Comparison of ENCODE assay signal across 7 mouse cellular contexts in the genomic region with DNA sequence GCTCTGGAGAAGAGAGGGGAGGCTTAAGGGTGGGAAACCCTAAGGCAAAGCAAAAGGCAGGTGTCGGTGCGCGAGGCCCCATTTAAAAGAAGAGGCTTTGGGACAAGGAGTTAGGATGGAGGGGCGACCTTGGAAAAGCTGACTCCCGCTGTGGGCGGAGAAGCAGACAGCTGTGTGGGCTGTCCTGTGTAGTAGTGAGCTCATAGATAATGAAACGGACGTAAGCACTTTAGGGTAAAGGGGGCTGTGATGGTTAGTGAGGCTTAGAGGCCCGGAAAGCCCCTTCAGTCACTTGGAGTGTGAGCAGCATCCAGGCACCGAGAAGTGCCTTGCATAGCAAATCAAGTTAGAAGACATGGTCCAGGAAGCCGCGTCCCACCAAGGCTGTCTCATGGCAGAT. TPM values are rescaled to one million over a fixed set of nuclear protein-coding genes. Genes with fewer than 3 reads are reported as not detected.
DNase-seq lines count a peak whose midpoint lies in the region; ATAC-seq and TF ChIP-seq lines count a peak whose summit lies in the region.

Nat9 (minus strand) TSS at position 167 of the 400 bp plus-strand sequence.

- peak within 1 kb of the TSS; percentile 89 for H3K4me2 ChIP-seq in limb, embryonic 12.5 days

- 9% methylated on average over 12 of the region's 12 CpGs for WGBS in limb, embryonic 12.5 days

- H3K9ac ChIP-seq in limb, embryonic 12.5 days (replicated peaks): peak within 1 kb of the TSS; percentile 66

- H3K79me3 ChIP-seq in C2C12 (ENCODE audit: low read depth): peaks cover 2% of the 10 kb centered on the region

- intact Hi-C loops in heart, postnatal 14 days (cut with DNase I): no loop called here

- peak within 1 kb of the TSS; percentile 73 for H3K27ac ChIP-seq in embryonic fibroblast, embryonic 13.5 days (ENCODE audit: insufficient read depth, low read length)
- peak within 1 kb of the TSS; percentile 64 for H3K27ac ChIP-seq in limb, embryonic 12.5 days

- H3K79me2 ChIP-seq in C2C12 (ENCODE audit: control insufficient read depth, insufficient read depth): no peaks in the 10 kb centered on the region

- ATAC-seq in CD4-positive, CD25-positive, alpha-beta regulatory T cell, adult 4 months: peak; percentile 60
- peak; percentile 8; the same call in 1 of the 2 replicates for ATAC-seq in limb, embryonic 12.5 days (ENCODE audit: insufficient number of reproducible peaks, insufficient read depth, low FRiP score, low TSS enrichment, low read depth)
- ATAC-seq in neutrophil, adult 5-6 weeks (ENCODE audit: extremely low read depth, insufficient number of reproducible peaks, low FRiP score, poor library complexity, severe bottlenecking): no peak

- no peaks in the 10 kb centered on the region for H3K9me3 ChIP-seq in limb, embryonic 12.5 days

- H3K4me3 ChIP-seq in C2C12 (ENCODE audit: insufficient read depth, poor library complexity, severe bottlenecking): peak within 1 kb of the TSS; percentile 60
- peak within 1 kb of the TSS; percentile 66 for H3K4me3 ChIP-seq in embryonic fibroblast, embryonic 13.5 days (ENCODE audit: insufficient read depth, low read length)
- peak within 1 kb of the TSS; percentile 61 for H3K4me3 ChIP-seq in limb, embryonic 12.5 days (replicated peaks)

- no peaks in the 10 kb centered on the region for H3K36me3 ChIP-seq in C2C12 (ENCODE audit: control insufficient read depth, insufficient read depth)
- peaks cover 8% of the 10 kb centered on the region; the same call in 1 of the 2 replicates for H3K36me3 ChIP-seq in limb, embryonic 12.5 days

- TF ChIP-seq POLR2A in embryonic fibroblast, embryonic 13.5 days (IDR thresholded peaks at IDR 0.05; ENCODE audit: low read depth, low read length): no peak

- H3K27me3 ChIP-seq in C2C12 (ENCODE audit: control insufficient read depth, insufficient read depth, insufficient read length): no peaks in the 10 kb centered on the region
- no peaks in the 10 kb centered on the region for H3K27me3 ChIP-seq in limb, embryonic 12.5 days

- no peak for TF ChIP-seq CTCF in C2C12 (IDR thresholded peaks at IDR 0.05; ENCODE audit: control insufficient read depth, insufficient read depth, insufficient read length)
- no peak for TF ChIP-seq CTCF in embryonic fibroblast, embryonic 13.5 days (IDR thresholded peaks at IDR 0.05; ENCODE audit: borderline replicate concordance, insufficient read depth, low read length)

- DNase-seq in heart, postnatal 14 days: no peak
- no peak for DNase-seq in Muller cell, postnatal 12 days (ENCODE audit: inconsistent ontology term)

- H3K4me1 ChIP-seq in embryonic fibroblast, embryonic 13.5 days (ENCODE audit: control insufficient read depth, insufficient read depth, low read length): 0 out of 2 replicates have a peak, but pooled peaks cover 3% of the 10 kb centered on the region
- peaks cover 21% of the 10 kb centered on the region for H3K4me1 ChIP-seq in limb, embryonic 12.5 days (replicated peaks)

- peak within 1 kb of the TSS; percentile 48 for H3ac ChIP-seq in C2C12 (ENCODE audit: control insufficient read depth, insufficient read length, low read depth)

TF ChIP-seq in C2C12, 6 proteins besides CTCF, POLR2A, EP300 and RAD21:
- no peak for TF ChIP-seq MYOD1 (IDR thresholded peaks at IDR 0.05; ENCODE audit: control insufficient read depth, insufficient read length, low read depth)
- TF ChIP-seq CEBPB (IDR thresholded peaks at IDR 0.05; ENCODE audit: low read depth): no peak
- no peak for TF ChIP-seq USF1 (IDR thresholded peaks at IDR 0.05; ENCODE audit: low read depth)
- no peak for TF ChIP-seq MYOG (IDR thresholded peaks at IDR 0.05; ENCODE audit: control insufficient read depth, extremely low read depth, insufficient read length)
- TF ChIP-seq FOSL1 (IDR thresholded peaks at IDR 0.05; ENCODE audit: insufficient read depth, low read length, poor library complexity, severe bottlenecking): no peak
- TF ChIP-seq MAX (IDR thresholded peaks at IDR 0.05): no peak

RNA-seq across cellular contexts. Expression of gene Nat9, which starts in this region (rescaled TPM):
- polyA plus RNA-seq in C2C12 (2012; fragmentation: generic; extraction: Trizol): 9.1 TPM
- 10 to 100 TPM; 12.1 to 18.1 TPM for polyA plus RNA-seq in CD4-positive, CD25-positive, alpha-beta regulatory T cell, adult 4 months (2017; shearing (Covaris generic))
- polyA plus RNA-seq in embryonic fibroblast, embryonic 13.5 days (2011; ENCODE audit: insufficient read length, low read depth, missing spikeins): 13.3 and 20.7 TPM in 2 replicates
- 10 to 100 TPM; 17.0 to 17.1 TPM for total RNA-seq in heart, postnatal 14 days (2021)
- polyA plus RNA-seq in limb, embryonic 12.5 days (2016; fragmentation: Nextera tagmentation; extraction: Ambion mirVana): 17.8 and 23.6 TPM in 2 replicates
- total RNA-seq in neutrophil, adult 5-6 weeks (2017): 50.6 and 63.4 TPM in 2 replicates
